Mouse (Mus musculus) cerebellum, adult 2 months (tissue): ENCODE data around the gene Cdk15.

Experiments used
- CTCF ChIP-seq: fragments of 200-500 bp; IDR thresholded peaks from 2 replicates; pipeline ENCODE4 v1.5.1; 2011; ENCODE audit warnings: low read depth, mild to moderate bottlenecking, control low read depth, low read length, moderate library complexity, borderline replicate concordance; ENCODE audit not compliant: insufficient read depth
- POLR2A ChIP-seq: fragments of 200-500 bp; IDR thresholded peaks from 2 replicates; pipeline ENCODE4 v1.6.1; 2011; ENCODE audit warnings: low read length, control low read depth, borderline replicate concordance; ENCODE audit not compliant: insufficient read depth

DNA sequence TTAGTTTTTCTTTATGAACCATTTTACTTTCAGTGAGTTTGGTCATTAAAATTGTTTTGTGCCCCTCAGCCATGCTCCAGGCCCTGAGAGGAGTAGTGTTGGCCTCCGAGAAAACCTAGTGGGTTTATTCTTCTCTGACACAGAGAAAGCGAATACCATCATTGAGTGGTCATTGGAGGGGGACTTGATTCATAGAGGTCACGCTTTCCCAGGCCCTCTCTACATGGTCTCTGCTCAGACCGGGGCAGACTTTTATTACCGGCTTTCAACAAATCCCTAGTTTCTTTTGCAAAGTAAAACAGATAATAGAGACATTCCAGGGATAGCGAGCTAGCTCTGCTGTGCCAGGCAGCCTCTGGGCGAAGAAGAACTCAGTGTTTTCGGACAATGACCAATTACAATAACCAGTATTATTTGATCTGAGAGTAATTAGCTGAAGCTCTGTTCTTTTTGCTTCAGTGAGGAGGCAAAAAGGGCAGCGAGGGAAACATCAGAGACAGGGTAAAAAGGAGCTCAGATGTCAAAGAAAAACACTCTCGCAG lies 70.2 kb downstream of the Cdk15 start:
- TF ChIP-seq CTCF: no peak
- TF ChIP-seq POLR2A: no peak
